Mouse (Mus musculus) midbrain, embryonic 13.5 days (tissue): ENCODE measurements around the gene Bglap. TPM values are rescaled to one million over a fixed set of nuclear protein-coding genes. Genes with fewer than 3 reads are reported as not detected.
"Not testable (repeated sequence)": the region's sequence is repeated elsewhere in the genome, so short reads cannot be mapped to it uniquely, and the experiment has no call there.

ENCODE experiments used
- ATAC-seq: fragments of 200-750 bp; cut with Nextera tagmentation; 2 replicates; pipeline ENCODE4 v1.8.0; 2017; ENCODE audit warnings: mild to moderate bottlenecking, moderate TSS enrichment, moderate library complexity
- H3K27ac ChIP-seq: fragments of 300-500 bp; sonication (generic); 2 replicates; pipeline ENCODE4 v1.5.1; 2015; ENCODE audit warnings: inconsistent platforms, mild to moderate bottlenecking, moderate library complexity
- H3K27me3 ChIP-seq: fragments of 300-500 bp; sonication (generic); 2 replicates; pipeline ENCODE4 v1.6.1; 2015; ENCODE audit warnings: mild to moderate bottlenecking, inconsistent platforms
- H3K36me3 ChIP-seq: fragments of 300-500 bp; sonication (generic); 2 replicates; pipeline ENCODE4 v1.6.1; 2015; ENCODE audit warnings: mild to moderate bottlenecking, inconsistent platforms
- H3K4me1 ChIP-seq: fragments of 300-500 bp; sonication (generic); replicated peaks from 2 replicates; pipeline ENCODE4 v1.6.1; 2015; ENCODE audit warnings: inconsistent platforms
- H3K4me2 ChIP-seq: fragments of 300-500 bp; sonication (generic); replicated peaks from 2 replicates; pipeline ENCODE4 v1.6.1; 2015; ENCODE audit warnings: moderate library complexity, mild to moderate bottlenecking, inconsistent platforms
- H3K4me3 ChIP-seq: fragments of 300-500 bp; sonication (generic); replicated peaks from 2 replicates; pipeline ENCODE4 v1.5.1; 2015; ENCODE audit warnings: mild to moderate bottlenecking, inconsistent platforms
- H3K9ac ChIP-seq: fragments of 300-500 bp; sonication (generic); replicated peaks from 2 replicates; pipeline ENCODE4 v1.6.1; 2015; ENCODE audit warnings: mild to moderate bottlenecking, inconsistent platforms
- H3K9me3 ChIP-seq: fragments of 300-500 bp; sonication (generic); 2 replicates; pipeline ENCODE4 v1.6.1; 2016; ENCODE audit warnings: mild to moderate bottlenecking, inconsistent platforms
- WGBS: fragments of 180-500 bp; shearing (Covaris S2); methylation state at CpG from one replicate; pipeline ENCODE4 v1.1.7; 2015; 5-methylcytosine and 5-hydroxymethylcytosine counted together
- polyA plus RNA-seq: library from polyadenylated mRNA; unstranded; fragments of >200 nt; fragmentation: Nextera tagmentation; extraction: Ambion mirVana; gene quantifications from 2 replicates; pipeline ENCODE4 v1.2.1, GENCODE M21; 2015

The Bglap gene
- polyA plus RNA-seq, 1 experiment from 2014 or later = not detected

- ATAC-seq = peak; percentile 91
- not testable (repeated sequence) for H3K9me3 ChIP-seq, H3K4me1 ChIP-seq, H3K36me3 ChIP-seq, H3K27me3 ChIP-seq
- Histone ChIP-seq H3K4me2 (peak overlapping the region; percentile 50), H3K27ac (peak overlapping the region; percentile 77), H3K4me3 (peak overlapping the region; percentile 28), H3K9ac (peak overlapping the region; percentile 41; the same call in 1 of the 2 replicates)
- WGBS = 4% methylated on average over 20 of the region's 22 CpGs
Measured at GRCm38 (mm10) chr3:88381389-88382315, 2.6 kb downstream of the Bglap start.

GRCm38 (mm10) chr3:88378599-88378998, 5.7 kb downstream of the Bglap start, which contains the start of gene Bglap2:
Bglap2 (minus strand) TSS chr3:88378699.
- peaks cover 14% of the 10 kb centered on the region for H3K4me1 ChIP-seq
- not testable (repeated sequence) for H3K4me3 ChIP-seq, H3K4me2 ChIP-seq, ATAC-seq, H3K9ac ChIP-seq, H3K27me3 ChIP-seq, H3K36me3 ChIP-seq, H3K9me3 ChIP-seq, H3K27ac ChIP-seq
- 81% methylated on average over 5 of the region's 5 CpGs for WGBS

GRCm38 (mm10) chr3:88376644-88377043, 7.6 kb downstream of the Bglap start:
- H3K4me3 ChIP-seq, H3K9ac ChIP-seq, H3K9me3 ChIP-seq, H3K36me3 ChIP-seq, H3K27me3 ChIP-seq: not testable (repeated sequence)
- H3K4me1 ChIP-seq = peaks cover 10% of the 10 kb centered on the region
- peak overlapping the region; percentile 65; the same call in 1 of the 2 replicates for H3K27ac ChIP-seq
- 30% methylated on average over 6 of the region's 7 CpGs for WGBS
- H3K4me2 ChIP-seq = peak overlapping the region; percentile 36; the same call in 1 of the 2 replicates
- peak; percentile 9 for ATAC-seq

DNA sequence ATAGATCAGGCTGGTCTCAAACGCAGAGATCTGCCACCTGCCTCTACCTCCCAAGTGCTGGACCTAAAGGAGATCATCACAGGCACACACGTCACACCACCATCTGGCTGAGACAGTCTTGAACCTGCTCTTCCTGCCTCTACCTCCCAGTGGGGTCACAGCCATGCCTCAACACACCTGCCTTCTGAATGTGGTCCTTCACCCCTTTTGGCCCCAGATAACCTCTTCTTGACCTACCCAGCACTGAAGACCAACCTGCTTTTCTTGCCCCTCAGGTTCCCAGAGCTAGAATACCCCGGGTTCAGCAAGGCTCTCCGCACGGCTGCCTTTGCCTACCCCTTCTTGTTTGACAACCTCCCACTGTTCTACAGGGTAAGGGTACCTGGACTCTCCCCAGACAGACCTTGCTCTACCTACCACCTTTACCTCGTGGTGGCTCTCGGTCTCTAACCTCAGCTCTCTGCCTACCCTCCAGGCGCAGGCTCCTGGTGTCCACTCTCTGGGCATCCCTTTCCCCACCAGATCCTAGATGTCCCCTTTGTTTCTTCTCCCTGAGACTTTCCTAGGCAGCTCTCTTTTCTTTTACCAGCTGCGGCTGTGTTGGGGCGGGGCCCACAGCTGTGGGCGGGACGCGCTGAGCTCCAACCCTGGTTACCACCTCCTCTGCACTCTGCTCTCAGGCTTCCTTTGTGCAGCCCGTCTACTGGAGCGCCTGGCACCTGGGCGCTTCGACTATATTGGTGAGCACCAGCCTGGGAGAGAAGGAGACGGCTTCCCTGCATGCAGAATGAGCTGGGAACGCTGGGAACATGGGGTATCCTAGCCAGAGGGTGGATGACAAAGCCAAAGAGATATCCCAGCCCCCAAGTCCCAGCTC, 8.3 kb downstream of the Bglap start:
- Histone ChIP-seq H3K4me3 (peak overlapping the region; percentile 14), H3K9ac (peak overlapping the region; percentile 41; the same call in 1 of the 2 replicates), H3K27ac (peak overlapping the region; percentile 65), H3K4me2 (peak overlapping the region; percentile 36)
- H3K36me3 ChIP-seq, H3K27me3 ChIP-seq, H3K9me3 ChIP-seq, H3K4me1 ChIP-seq: not testable (repeated sequence)
- ATAC-seq = peak; percentile 91
- 9% methylated on average over 19 of the region's 19 CpGs for WGBS

- H3K4me2 ChIP-seq, H3K27ac ChIP-seq, H3K36me3 ChIP-seq, H3K27me3 ChIP-seq, H3K4me3 ChIP-seq, H3K4me1 ChIP-seq, H3K9ac ChIP-seq, ATAC-seq: not testable (repeated sequence)
- H3K9me3 ChIP-seq = peaks cover 11% of the 10 kb centered on the region
- 93% methylated on average over 9 of the region's 9 CpGs for WGBS
Measured at GRCm38 (mm10) chr3:88372643-88373042, 11.6 kb downstream of the Bglap start, which contains the start of gene Bglap3. Bglap3 (minus strand) TSS chr3:88372743.

- Histone ChIP-seq H3K9me3 (peaks cover 11% of the 10 kb centered on the region), H3K27me3 (peaks cover 26% of the 10 kb centered on the region)
- not testable (repeated sequence) for H3K4me2 ChIP-seq, H3K4me1 ChIP-seq, H3K4me3 ChIP-seq, H3K9ac ChIP-seq, H3K27ac ChIP-seq, ATAC-seq, H3K36me3 ChIP-seq
- WGBS = 89% methylated on average over 7 of the region's 7 CpGs
Measured at GRCm38 (mm10) chr3:88368511-88368910, 15.8 kb downstream of the Bglap start.

- not testable (repeated sequence) for H3K27ac ChIP-seq, H3K4me1 ChIP-seq, H3K36me3 ChIP-seq, H3K9ac ChIP-seq, H3K4me2 ChIP-seq, H3K4me3 ChIP-seq
- peak; percentile 68 for ATAC-seq
- WGBS = 46% methylated on average over 3 of the region's 7 CpGs
- peaks cover 26% of the 10 kb centered on the region for H3K27me3 ChIP-seq
- H3K9me3 ChIP-seq = peaks cover 11% of the 10 kb centered on the region
Measured at GRCm38 (mm10) chr3:88367517-88367916, 16.7 kb downstream of the Bglap start.

GRCm38 (mm10) chr3:88366830-88367428, 17.3 kb downstream of the Bglap start:
- Histone ChIP-seq H3K4me2 (peak overlapping the region; percentile 46), H3K27ac (0 out of 2 replicates have a peak overlapping the region, but pooled peaks have one; percentile 47), H3K9me3 (peaks cover 11% of the 10 kb centered on the region), H3K27me3 (peaks cover 26% of the 10 kb centered on the region), H3K36me3 (peaks cover 16% of the 10 kb centered on the region), H3K4me3 (peak overlapping the region; percentile 25), H3K9ac (0 out of 2 replicates have a peak overlapping the region, but pooled peaks have one; percentile 32)
- H3K4me1 ChIP-seq = not testable (repeated sequence)
- peak; percentile 87 for ATAC-seq
- WGBS = under 1% methylated on average over 21 of the region's 22 CpGs

DNA sequence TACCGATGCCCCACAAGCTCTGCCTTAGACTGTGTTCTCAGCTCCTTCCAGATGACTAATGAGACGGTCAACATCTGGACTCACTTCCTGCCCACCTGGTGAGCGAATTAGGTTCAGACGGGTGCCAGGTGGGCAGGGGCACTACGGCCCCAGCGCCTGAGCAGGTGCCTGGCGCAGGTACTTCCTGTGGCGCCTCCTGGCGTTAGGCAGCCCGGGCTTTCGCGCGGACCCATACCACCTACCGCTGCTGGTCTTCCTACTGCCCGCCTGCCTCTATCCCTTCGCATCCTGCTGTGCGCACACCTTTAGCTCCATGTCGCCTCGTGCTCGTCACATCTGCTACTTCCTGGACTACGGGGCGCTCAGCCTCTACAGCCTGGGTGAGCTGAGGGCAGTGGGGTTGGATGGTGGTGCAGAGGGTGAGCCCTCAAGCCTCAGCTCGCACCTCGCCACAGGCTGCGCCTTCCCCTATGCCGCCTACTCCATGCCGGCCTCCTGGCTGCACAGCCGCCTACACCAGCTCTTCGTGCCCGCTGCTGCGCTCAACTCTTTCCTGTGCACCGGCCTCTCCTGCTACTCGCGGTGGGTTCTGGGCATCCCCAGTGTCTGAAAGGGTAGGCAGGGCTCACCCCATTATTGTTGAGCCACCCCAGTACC, 18.4 kb downstream of the Bglap start:
- 41% methylated on average over 34 of the region's 34 CpGs for WGBS
- Histone ChIP-seq H3K4me2 (no peak overlapping the region), H3K27me3 (peaks cover 26% of the 10 kb centered on the region), H3K9ac (no peak overlapping the region), H3K4me3 (no peak overlapping the region), H3K4me1 (0 out of 2 replicates have a peak, but pooled peaks cover 3% of the 10 kb centered on the region), H3K9me3 (peaks cover 11% of the 10 kb centered on the region), H3K27ac (no peak overlapping the region), H3K36me3 (peaks cover 27% of the 10 kb centered on the region)
- ATAC-seq = no peak

- H3K4me2 ChIP-seq = 0 out of 2 replicates have a peak within 1 kb of the TSS, but pooled peaks have one; percentile 5
- H3K9me3 ChIP-seq = no peaks in the 10 kb centered on the region
- peaks cover 26% of the 10 kb centered on the region for H3K27me3 ChIP-seq
- ATAC-seq = no peak
- 0 out of 2 replicates have a peak, but pooled peaks cover 9% of the 10 kb centered on the region for H3K4me1 ChIP-seq
- no peak within 1 kb of the TSS for H3K9ac ChIP-seq
- H3K36me3 ChIP-seq = peaks cover 42% of the 10 kb centered on the region
- H3K27ac ChIP-seq = no peak within 1 kb of the TSS
- 5% methylated on average over 16 of the region's 16 CpGs for WGBS
- no peak within 1 kb of the TSS for H3K4me3 ChIP-seq
Measured at GRCm38 (mm10) chr3:88364337-88364736, 19.9 kb downstream of the Bglap start, which contains the start of gene Paqr6. Paqr6 (plus strand) TSS chr3:88364584.

DNA sequence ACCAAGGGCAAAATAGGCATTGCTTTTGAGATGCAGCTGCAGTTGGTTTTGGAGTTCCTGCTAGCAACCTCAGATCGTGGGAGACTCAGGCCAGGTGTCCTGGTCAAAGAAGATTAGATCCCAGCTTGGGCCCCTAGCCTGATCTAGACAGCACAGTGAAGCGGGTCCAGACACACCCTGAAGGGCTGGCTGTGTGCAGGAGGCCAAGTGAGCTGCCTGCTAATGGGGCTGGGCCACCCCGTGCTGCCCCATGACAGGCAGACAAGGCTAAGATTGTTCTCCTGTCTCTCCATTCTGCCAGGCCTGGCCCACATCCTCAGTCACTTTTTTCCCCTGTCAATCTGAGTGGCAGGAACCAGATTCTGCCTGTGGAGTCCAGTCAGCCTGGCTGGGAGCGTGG, 20.6 kb downstream of the Bglap start:
- Histone ChIP-seq H3K36me3 (peaks cover 48% of the 10 kb centered on the region), H3K27me3 (peaks cover 26% of the 10 kb centered on the region), H3K9me3 (no peaks in the 10 kb centered on the region), H3K4me2 (no peak overlapping the region), H3K9ac (no peak overlapping the region), H3K4me1 (0 out of 2 replicates have a peak, but pooled peaks cover 12% of the 10 kb centered on the region), H3K4me3 (no peak overlapping the region), H3K27ac (no peak overlapping the region)
- 61% methylated on average over 4 of the region's 4 CpGs for WGBS
- ATAC-seq = no peak
